Mouse (Mus musculus) adrenal gland, adult (tissue): ENCODE measurements around the gene Lif.

ENCODE experiments used
- DNase-seq, 2 experiments: peaks; one replicate each; pipeline ENCODE4 v3.0.0; 2022 to 2023; ENCODE audit warnings: low spot score in 1 of 2; ENCODE audit not compliant: inconsistent age in 2 of 2

Lif gene

GRCm38 (mm10) chr11:4229841-4230240 is 27.5 kb upstream of the Lif start:
- DNase-seq: peak in 1 of 2 experiments; percentile 60

- DNase-seq: no peak
These were observed 25.9 kb upstream of the Lif start for GRCm38 (mm10) chr11:4231435-4231834.

- DNase-seq: no peak
These were observed 24.7 kb upstream of the Lif start for GRCm38 (mm10) chr11:4232644-4233043.

GRCm38 (mm10) chr11:4235052-4235655 is 22.2 kb upstream of the Lif start:
- DNase-seq: no peak

GRCm38 (mm10) chr11:4235665-4236545 is 21.5 kb upstream of the Lif start, which contains the start of gene Osm:
TSS of gene Osm (plus strand) at chr11:4236420.
- peak in 1 of 2 experiments; percentile 47 for DNase-seq

GRCm38 (mm10) chr11:4236546-4237067 is 20.8 kb upstream of the Lif start:
- no peak for DNase-seq

GRCm38 (mm10) chr11:4237389-4237912 is 19.9 kb upstream of the Lif start:
- DNase-seq: no peak

GRCm38 (mm10) chr11:4238167-4238566 is 19.2 kb upstream of the Lif start:
- no peak for DNase-seq

- DNase-seq: no peak
These were observed 17.7 kb upstream of the Lif start for GRCm38 (mm10) chr11:4239691-4240090.

GRCm38 (mm10) chr11:4240151-4240550 is 17.2 kb upstream of the Lif start:
- no peak for DNase-seq

- no peak for DNase-seq
These were observed 16.2 kb upstream of the Lif start for GRCm38 (mm10) chr11:4241180-4241579.

GRCm38 (mm10) chr11:4246126-4246525 is 11.2 kb upstream of the Lif start:
- DNase-seq: no peak

GRCm38 (mm10) chr11:4246623-4247022 is 10.7 kb upstream of the Lif start:
- DNase-seq: no peak

GRCm38 (mm10) chr11:4247201-4247959 is 10.0 kb upstream of the Lif start:
- DNase-seq: no peak

- DNase-seq: no peak
These were observed 8.2 kb upstream of the Lif start for GRCm38 (mm10) chr11:4249151-4249550.

- no peak for DNase-seq
These were observed 7.1 kb upstream of the Lif start for GRCm38 (mm10) chr11:4250290-4250689.

- no peak for DNase-seq
These were observed 6.0 kb upstream of the Lif start for GRCm38 (mm10) chr11:4251376-4251775.

GRCm38 (mm10) chr11:4252886-4253285 is 4.5 kb upstream of the Lif start:
- no peak for DNase-seq

GRCm38 (mm10) chr11:4257756-4258155 is 399 bp downstream of the Lif start:
- no peak for DNase-seq

- peak; percentile 84 to 96 for DNase-seq
These were observed 1.3 kb downstream of the Lif start for GRCm38 (mm10) chr11:4258657-4259082.
